Mouse (Mus musculus) heart, embryonic 12.5 days (tissue): Measurements from ENCODE around the gene Ccdc73. TPM values are rescaled to one million over a fixed set of nuclear protein-coding genes. Genes with fewer than 3 reads are reported as not detected.
"Not testable (repeated sequence)": the region's sequence is repeated elsewhere in the genome, so short reads cannot be mapped to it uniquely, and the experiment has no call there.

Experiments
- ATAC-seq: fragments of 200-750 bp; cut with Nextera tagmentation; 2 replicates; pipeline ENCODE4 v1.8.0; 2017; ENCODE audit warnings: moderate TSS enrichment, moderate library complexity; ENCODE audit not compliant: insufficient number of reproducible peaks, low FRiP score
- H3K27ac ChIP-seq: fragments of 300-500 bp; sonication (generic); 2 replicates; pipeline ENCODE4 v1.5.1; 2016; ENCODE audit warnings: mild to moderate bottlenecking, moderate library complexity; ENCODE audit not compliant: poor library complexity, severe bottlenecking
- H3K27me3 ChIP-seq: fragments of 300-500 bp; sonication (generic); replicated peaks from 2 replicates; pipeline ENCODE4 v1.6.1; 2016; ENCODE audit warnings: mild to moderate bottlenecking, moderate library complexity
- H3K36me3 ChIP-seq: fragments of 300-500 bp; sonication (generic); 2 replicates; pipeline ENCODE4 v1.6.1; 2016; ENCODE audit warnings: mild to moderate bottlenecking, moderate library complexity
- H3K4me1 ChIP-seq: fragments of 300-500 bp; sonication (generic); replicated peaks from 2 replicates; pipeline ENCODE4 v1.6.1; 2016; ENCODE audit warnings: mild to moderate bottlenecking
- H3K4me2 ChIP-seq: fragments of 300-500 bp; sonication (generic); 2 replicates; pipeline ENCODE4 v1.6.1; 2016; ENCODE audit warnings: mild to moderate bottlenecking, moderate library complexity
- H3K4me3 ChIP-seq: fragments of 300-500 bp; sonication (generic); 2 replicates; pipeline ENCODE4 v1.5.1; 2016; ENCODE audit warnings: mild to moderate bottlenecking
- H3K9ac ChIP-seq: fragments of 300-500 bp; sonication (generic); 2 replicates; pipeline ENCODE4 v1.6.1; 2016; ENCODE audit warnings: mild to moderate bottlenecking, moderate library complexity
- H3K9me3 ChIP-seq: fragments of 300-500 bp; sonication (generic); replicated peaks from 2 replicates; pipeline ENCODE4 v1.6.1; 2016; ENCODE audit warnings: mild to moderate bottlenecking, moderate library complexity
- WGBS: fragments of 180-500 bp; shearing (Covaris S2); methylation state at CpG from one replicate; pipeline ENCODE4 v1.1.7; 2016; 5-methylcytosine and 5-hydroxymethylcytosine counted together
- polyA plus RNA-seq: library from polyadenylated mRNA; unstranded; fragments of >200 nt; fragmentation: Nextera tagmentation; extraction: Ambion mirVana; gene quantifications from 2 replicates; pipeline ENCODE4 v1.2.1, GENCODE M21; 2016

Gene Ccdc73
- polyA plus RNA-seq, 1 experiment from 2014 or later: 7.2 TPM

DNA sequence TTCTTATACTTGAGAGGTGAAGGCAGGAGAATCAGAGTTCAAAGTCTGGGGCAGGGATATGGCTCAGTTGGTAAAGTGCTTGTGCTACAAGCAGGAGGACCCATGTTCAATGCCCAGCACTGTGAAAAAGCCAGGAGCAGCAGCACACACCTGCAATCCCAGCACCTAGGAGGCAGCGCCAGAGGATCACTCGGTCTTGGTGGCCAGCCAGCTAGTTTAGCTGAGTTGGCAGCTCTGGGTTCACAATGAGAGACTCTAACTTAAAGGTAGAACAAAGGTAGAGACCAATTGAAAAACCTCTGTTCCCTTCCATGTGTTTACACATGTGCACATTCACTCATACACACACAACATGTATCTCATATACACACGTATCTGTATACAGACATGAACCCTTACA lies 1.5 kb downstream of the Ccdc73 start:
- no peak overlapping the region for H3K9ac ChIP-seq
- H3K4me2 ChIP-seq: no peak overlapping the region
- H3K4me3 ChIP-seq: no peak overlapping the region
- no peaks in the 10 kb centered on the region for H3K4me1 ChIP-seq
- H3K27me3 ChIP-seq: no peaks in the 10 kb centered on the region
- 0 out of 2 replicates have a peak, but pooled peaks cover 2% of the 10 kb centered on the region for H3K9me3 ChIP-seq
- H3K27ac ChIP-seq: no peak overlapping the region
- WGBS: 70% methylated on average over 3 of the region's 3 CpGs
- ATAC-seq: no peak
- H3K36me3 ChIP-seq: no peaks in the 10 kb centered on the region

DNA sequence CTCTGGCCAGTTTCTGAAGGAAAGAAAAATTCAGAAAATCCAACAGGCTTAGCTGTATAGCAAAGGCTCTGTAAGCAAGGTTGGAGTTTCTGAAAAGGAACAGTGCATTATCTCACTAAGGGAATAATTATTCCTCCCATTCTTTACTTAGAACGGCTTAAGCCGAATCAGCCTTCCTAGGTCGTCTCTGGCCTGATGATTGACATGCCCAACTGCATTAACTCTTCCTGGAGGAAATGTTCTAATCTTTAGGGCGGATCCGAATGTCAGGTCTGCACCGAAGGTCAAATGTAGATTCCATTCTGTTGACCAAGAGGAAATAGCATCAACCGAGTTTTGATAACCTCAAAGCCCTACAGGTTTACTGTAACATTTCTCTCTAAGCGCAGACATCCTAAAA lies 11.2 kb downstream of the Ccdc73 start:
- 66% methylated on average over 8 of the region's 8 CpGs for WGBS
- no peak overlapping the region for H3K9ac ChIP-seq
- 0 out of 2 replicates have a peak, but pooled peaks cover 3% of the 10 kb centered on the region for H3K4me1 ChIP-seq
- H3K4me2 ChIP-seq: no peak overlapping the region
- H3K9me3 ChIP-seq: peaks cover 5% of the 10 kb centered on the region
- no peaks in the 10 kb centered on the region for H3K27me3 ChIP-seq
- no peaks in the 10 kb centered on the region for H3K36me3 ChIP-seq
- ATAC-seq: no peak
- H3K27ac ChIP-seq: no peak overlapping the region
- H3K4me3 ChIP-seq: no peak overlapping the region

DNA sequence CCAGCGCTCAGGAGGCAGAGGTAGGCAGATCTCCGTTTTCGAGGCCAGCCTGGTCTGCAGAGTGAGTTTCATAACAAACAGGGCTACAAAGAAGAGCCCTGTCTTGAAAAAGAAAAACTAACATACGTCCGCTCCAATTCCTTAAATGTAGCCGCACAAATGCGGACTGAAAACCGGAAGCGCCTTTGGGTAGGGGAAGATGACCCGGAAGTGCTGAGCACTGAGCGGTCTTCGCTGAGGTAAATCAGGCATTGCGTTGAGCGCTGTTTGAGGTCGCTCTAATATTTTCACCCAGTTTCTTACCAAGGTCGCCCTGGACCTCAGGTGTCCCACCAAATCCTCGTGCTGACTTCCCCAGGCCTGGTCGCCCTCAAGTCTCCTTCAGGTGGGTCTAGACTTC lies 18.5 kb downstream of the Ccdc73 start:
- Histone ChIP-seq H3K9me3 (no peaks in the 10 kb centered on the region), H3K9ac (no peak overlapping the region), H3K27ac (no peak overlapping the region), H3K4me1 (no peaks in the 10 kb centered on the region), H3K4me3 (no peak overlapping the region), H3K36me3 (no peaks in the 10 kb centered on the region), H3K4me2 (no peak overlapping the region), H3K27me3 (no peaks in the 10 kb centered on the region)
- WGBS: 84% methylated on average over 18 of the region's 18 CpGs
- ATAC-seq: no peak

DNA sequence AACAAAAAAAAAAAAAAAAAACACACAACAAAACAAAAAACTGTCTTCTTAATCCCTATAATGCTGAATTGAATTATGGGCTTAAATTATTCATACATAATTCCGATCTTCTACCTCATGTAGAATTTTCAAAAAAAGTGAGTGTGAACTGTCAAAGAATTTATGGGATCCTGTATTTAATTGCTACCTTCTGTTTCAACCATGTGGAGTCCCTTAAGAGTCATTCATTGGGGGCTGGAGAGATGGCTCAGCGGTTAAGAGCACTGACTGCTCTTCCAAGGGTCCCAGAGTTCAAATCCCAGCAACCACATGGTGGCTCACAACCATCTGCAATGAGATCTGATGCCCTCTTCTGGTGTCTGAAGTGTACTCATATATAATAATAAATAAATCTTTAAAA lies 19.7 kb downstream of the Ccdc73 start:
- not testable (repeated sequence) for H3K36me3 ChIP-seq, H3K27me3 ChIP-seq, H3K4me3 ChIP-seq, ATAC-seq, H3K4me2 ChIP-seq, H3K4me1 ChIP-seq, H3K9ac ChIP-seq, H3K9me3 ChIP-seq, H3K27ac ChIP-seq
- 60% methylated on average over 2 of the region's 2 CpGs for WGBS

DNA sequence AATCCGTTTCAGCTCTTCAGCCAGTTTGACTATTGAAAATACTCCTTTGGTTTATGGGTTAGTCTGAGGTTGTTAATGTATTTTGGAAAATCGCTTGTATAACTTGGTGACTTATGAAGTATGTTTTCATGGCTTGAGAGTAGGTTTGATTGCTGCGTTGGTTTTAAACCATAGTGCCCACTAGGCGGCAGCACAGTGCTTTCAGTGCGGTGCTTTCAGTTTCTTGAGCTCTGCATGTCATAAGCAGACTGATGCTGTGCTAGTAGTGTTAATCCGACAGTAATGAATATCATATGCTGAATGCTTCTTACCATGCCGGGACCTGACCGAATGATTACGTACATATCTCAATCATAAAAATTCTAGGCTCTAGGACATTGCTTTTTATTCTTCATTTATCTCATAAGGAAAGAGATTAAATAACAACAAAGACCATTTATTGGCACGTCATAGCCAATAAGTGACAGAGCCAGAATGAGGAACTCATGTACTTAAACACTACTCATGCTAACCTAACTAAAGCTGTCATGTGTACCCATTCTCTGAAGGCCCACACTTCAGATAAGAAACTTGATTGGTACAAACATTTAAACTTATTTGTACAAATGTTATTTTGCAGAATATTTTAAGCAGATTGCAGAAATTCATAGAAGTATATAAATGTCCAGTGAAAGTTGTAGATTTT lies 20.4 kb downstream of the Ccdc73 start:
- H3K9me3 ChIP-seq: no peaks in the 10 kb centered on the region
- ATAC-seq: no peak
- 24% methylated on average over 10 of the region's 10 CpGs for WGBS
- H3K4me3 ChIP-seq: no peak overlapping the region
- no peak overlapping the region for H3K4me2 ChIP-seq
- no peak overlapping the region for H3K9ac ChIP-seq
- no peak overlapping the region for H3K27ac ChIP-seq
- H3K36me3 ChIP-seq: no peaks in the 10 kb centered on the region
- H3K4me1 ChIP-seq: no peaks in the 10 kb centered on the region
- H3K27me3 ChIP-seq: no peaks in the 10 kb centered on the region

DNA sequence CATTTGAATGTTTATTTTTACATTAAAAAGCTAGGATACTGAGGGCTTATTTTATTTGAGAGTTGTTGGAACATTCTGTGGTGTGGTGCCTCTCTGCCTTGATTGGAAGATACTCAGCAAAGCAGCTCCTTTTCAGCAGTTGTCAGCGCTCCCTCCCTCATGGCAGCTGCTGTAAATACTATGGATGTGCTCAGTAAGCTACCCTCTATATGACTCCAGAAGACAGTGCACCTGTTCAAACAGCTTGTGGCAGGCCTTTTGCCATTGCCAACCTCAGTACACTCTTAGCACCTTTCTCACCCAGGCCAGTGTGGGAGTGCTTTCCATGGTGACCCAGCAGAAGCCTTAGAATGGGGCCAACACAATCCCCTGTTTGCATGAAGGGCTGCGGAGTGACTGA lies 32.4 kb downstream of the Ccdc73 start:
- H3K9me3 ChIP-seq: no peaks in the 10 kb centered on the region
- no peaks in the 10 kb centered on the region for H3K4me1 ChIP-seq
- WGBS: 83% methylated on average over 2 of the region's 2 CpGs
- H3K4me2 ChIP-seq: no peak overlapping the region
- H3K9ac ChIP-seq: no peak overlapping the region
- H3K36me3 ChIP-seq: no peaks in the 10 kb centered on the region
- ATAC-seq: no peak
- H3K27me3 ChIP-seq: no peaks in the 10 kb centered on the region
- H3K4me3 ChIP-seq: no peak overlapping the region
- H3K27ac ChIP-seq: no peak overlapping the region

DNA sequence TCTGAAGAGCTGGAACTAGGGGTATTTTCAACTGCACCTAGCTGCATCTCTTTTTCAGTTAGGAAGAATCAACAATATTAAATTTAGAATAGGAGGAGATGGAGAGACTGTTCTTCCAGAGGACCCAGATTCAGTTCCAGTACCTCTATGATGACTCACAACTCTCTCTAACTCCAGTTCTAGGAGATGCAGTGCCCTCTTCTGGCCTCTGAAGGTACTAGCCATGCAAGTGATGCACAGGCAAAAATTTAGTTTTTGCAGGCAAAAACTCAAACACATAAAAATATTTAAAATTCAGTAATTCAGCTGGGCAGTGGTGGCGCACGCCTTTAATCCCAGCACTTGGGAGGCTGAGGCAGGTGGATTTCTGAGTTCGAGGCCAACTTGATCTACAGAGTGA lies 48.1 kb downstream of the Ccdc73 start:
- H3K27me3 ChIP-seq: no peaks in the 10 kb centered on the region

DNA sequence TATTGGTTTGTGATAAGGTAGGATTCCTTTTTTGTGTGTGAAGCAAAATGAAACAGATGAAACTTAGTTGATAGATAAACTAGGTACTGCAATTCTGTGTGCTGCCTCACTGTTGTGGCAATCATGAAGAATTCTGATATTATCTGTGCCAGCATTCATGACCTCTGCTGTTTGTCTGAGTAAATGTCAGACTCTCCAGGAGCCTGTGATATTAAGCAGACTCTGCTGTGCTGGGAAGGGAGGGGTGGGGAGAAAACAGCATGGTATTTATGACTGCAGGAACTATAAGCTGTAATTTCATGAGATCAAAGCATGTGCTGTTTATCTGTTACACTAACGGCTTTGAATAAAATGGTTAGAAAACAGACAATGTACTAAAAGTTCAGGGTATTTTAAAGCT lies 96.9 kb downstream of the Ccdc73 start:
- ATAC-seq: peak; percentile 83
- Histone ChIP-seq H3K36me3 (no peaks in the 10 kb centered on the region), H3K27me3 (no peaks in the 10 kb centered on the region), H3K27ac (no peak overlapping the region), H3K4me1 (0 out of 2 replicates have a peak, but pooled peaks cover 2% of the 10 kb centered on the region), H3K9ac (no peak overlapping the region), H3K4me2 (no peak overlapping the region), H3K4me3 (no peak overlapping the region), H3K9me3 (no peaks in the 10 kb centered on the region)
- WGBS: 15% methylated on average over 1 of the region's 1 CpGs

More for the DNA sequence above, 48.1 kb downstream of the Ccdc73 start:
- no peaks in the 10 kb centered on the region for H3K9me3 ChIP-seq
- H3K4me1 ChIP-seq: no peaks in the 10 kb centered on the region
- no peak overlapping the region for H3K4me3 ChIP-seq
- H3K27ac ChIP-seq: no peak overlapping the region
- no peak overlapping the region for H3K9ac ChIP-seq
- no peaks in the 10 kb centered on the region for H3K36me3 ChIP-seq
- 82% methylated on average over 3 of the region's 3 CpGs for WGBS
- no peak for ATAC-seq
- H3K4me2 ChIP-seq: no peak overlapping the region

DNA sequence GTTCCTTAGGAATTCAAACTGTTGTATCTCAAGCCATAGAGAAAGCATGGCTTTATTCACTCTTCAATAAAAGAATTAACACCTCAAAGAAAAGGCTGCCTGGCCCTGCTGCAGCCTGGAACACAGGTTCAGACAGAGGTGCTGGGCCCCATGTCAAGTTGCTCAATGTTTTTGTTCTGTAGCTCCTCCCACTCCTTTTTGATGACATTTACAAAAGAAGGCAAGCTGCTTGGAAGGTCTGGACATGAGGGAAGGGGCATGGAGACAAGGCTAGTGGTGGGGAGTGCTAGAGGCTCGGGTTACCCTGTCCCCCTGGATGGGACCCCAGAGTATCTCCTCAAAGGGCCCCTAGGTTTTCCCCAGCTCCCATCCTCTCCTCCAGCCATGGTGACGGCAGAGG lies 114.1 kb downstream of the Ccdc73 start:
- no peak for ATAC-seq
- H3K27ac ChIP-seq: no peak overlapping the region
- 31% methylated on average over 2 of the region's 2 CpGs for WGBS
- no peak overlapping the region for H3K4me3 ChIP-seq
- H3K36me3 ChIP-seq: no peaks in the 10 kb centered on the region
- no peak overlapping the region for H3K9ac ChIP-seq
- 0 out of 2 replicates have a peak, but pooled peaks cover 2% of the 10 kb centered on the region for H3K4me1 ChIP-seq
- H3K4me2 ChIP-seq: no peak overlapping the region
- H3K27me3 ChIP-seq: no peaks in the 10 kb centered on the region
- H3K9me3 ChIP-seq: no peaks in the 10 kb centered on the region

DNA sequence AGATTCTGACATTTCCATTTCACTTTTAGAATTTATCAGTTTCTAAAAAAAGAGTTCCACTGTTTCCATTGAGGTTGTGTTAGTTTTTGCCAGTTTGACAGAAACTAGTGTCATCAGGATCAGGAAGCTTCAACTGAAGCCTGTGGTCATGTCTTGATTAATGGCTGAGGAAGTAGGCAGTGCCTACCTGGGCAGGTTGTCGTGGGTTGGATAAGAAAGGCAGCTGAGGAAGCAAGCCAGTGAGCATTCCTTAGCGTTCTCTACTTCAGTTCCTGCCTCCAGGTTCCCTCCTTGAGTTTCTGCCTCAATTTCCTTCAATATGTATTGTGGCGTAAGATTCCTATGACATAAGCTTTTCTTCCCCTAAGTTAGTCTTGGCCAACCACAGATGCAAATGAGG lies 118.2 kb downstream of the Ccdc73 start:
- Histone ChIP-seq H3K27me3 (no peaks in the 10 kb centered on the region), H3K9ac (no peak overlapping the region), H3K4me3 (no peak overlapping the region), H3K4me2 (no peak overlapping the region), H3K27ac (no peak overlapping the region), H3K36me3 (no peaks in the 10 kb centered on the region), H3K4me1 (0 out of 2 replicates have a peak, but pooled peaks cover 2% of the 10 kb centered on the region), H3K9me3 (no peaks in the 10 kb centered on the region)
- ATAC-seq: no peak
- WGBS: 62% methylated on average over 3 of the region's 3 CpGs

DNA sequence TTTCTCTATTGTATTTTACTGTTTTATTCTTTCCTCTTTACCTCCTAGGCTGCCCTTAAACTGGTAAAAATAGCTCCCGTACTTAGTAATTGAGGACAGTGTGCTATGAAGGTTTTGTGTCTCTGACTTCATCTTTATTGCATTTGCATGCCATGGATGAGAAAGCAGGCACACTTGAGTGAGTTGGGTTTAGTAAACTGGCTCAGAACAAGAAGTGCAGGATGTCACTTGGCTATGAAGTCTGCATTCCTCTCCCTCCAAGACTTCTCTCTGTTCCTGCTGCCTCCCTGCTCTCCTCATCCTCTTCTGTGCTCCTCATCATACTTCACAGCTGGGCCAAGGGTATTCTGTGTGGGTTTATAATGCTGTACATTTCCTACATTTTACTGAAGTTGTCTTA lies 121.4 kb downstream of the Ccdc73 start:
- no peaks in the 10 kb centered on the region for H3K27me3 ChIP-seq
- no peak for ATAC-seq
- H3K4me2 ChIP-seq: no peak overlapping the region

DNA sequence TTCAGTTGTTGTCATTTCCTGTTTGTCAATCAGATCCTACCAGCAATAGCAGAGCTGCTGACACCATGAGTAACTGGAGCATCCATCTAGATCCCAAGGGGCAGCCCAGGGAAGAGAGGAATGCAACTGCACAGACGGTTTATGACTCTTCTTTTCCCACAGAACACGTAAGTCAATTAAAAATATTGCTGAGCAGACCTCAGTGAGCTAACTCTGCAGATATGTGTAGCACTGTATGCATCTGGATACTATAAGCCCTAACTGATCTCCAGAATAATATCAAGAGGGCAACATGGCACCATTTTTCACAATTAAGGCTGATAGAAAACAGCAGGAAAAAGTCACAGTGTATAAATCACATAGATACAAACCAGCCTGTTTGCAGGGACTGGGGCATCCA lies 126.8 kb downstream of the Ccdc73 start:
- Histone ChIP-seq H3K27me3 (no peaks in the 10 kb centered on the region), H3K4me1 (no peaks in the 10 kb centered on the region), H3K4me3 (no peak overlapping the region), H3K9me3 (no peaks in the 10 kb centered on the region), H3K9ac (no peak overlapping the region), H3K36me3 (peaks cover 14% of the 10 kb centered on the region), H3K4me2 (no peak overlapping the region), H3K27ac (no peak overlapping the region)
- ATAC-seq: no peak
- WGBS: 62% methylated on average over 2 of the region's 2 CpGs

More for the DNA sequence above, 121.4 kb downstream of the Ccdc73 start:
- 76% methylated on average over 1 of the region's 1 CpGs for WGBS
- no peak overlapping the region for H3K9ac ChIP-seq
- H3K9me3 ChIP-seq: no peaks in the 10 kb centered on the region
- no peak overlapping the region for H3K27ac ChIP-seq
- peaks cover 3% of the 10 kb centered on the region; the same call in 1 of the 2 replicates for H3K36me3 ChIP-seq
- no peaks in the 10 kb centered on the region for H3K4me1 ChIP-seq
- no peak overlapping the region for H3K4me3 ChIP-seq
